Mouse (Mus musculus): ENCODE data around the gene Stk10.

- no peak for TF ChIP-seq POLR2A (IDR thresholded peaks at IDR 0.05; ENCODE audit: borderline replicate concordance, low read depth, low read length)
- no peak for TF ChIP-seq CTCF (IDR thresholded peaks at IDR 0.05; ENCODE audit: low read depth, low read length)
These were observed 35.7 kb downstream of the Stk10 start for GRCm38 (mm10) chr11:32568637-32569293.
